Mouse (Mus musculus) lung, postnatal 0 days (tissue): ENCODE results near the gene Il1r1. TPM values are rescaled to one million over a fixed set of nuclear protein-coding genes. Genes with fewer than 3 reads are reported as not detected.
"Not testable (repeated sequence)": the region's sequence is repeated elsewhere in the genome, so short reads cannot be mapped to it uniquely, and the experiment has no call there.

ENCODE experiments used
- ATAC-seq: fragments of 200-750 bp; cut with Nextera tagmentation; 2 replicates; pipeline ENCODE4 v1.8.0; 2017; ENCODE audit warnings: moderate library complexity
- DNase-seq: peaks from one replicate; pipeline ENCODE4 v3.0.0-alpha.2; 2016; ENCODE audit warnings: low spot score
- H3K27ac ChIP-seq: fragments of 300-500 bp; sonication (generic); 2 replicates; pipeline ENCODE4 v1.5.1; 2014; ENCODE audit warnings: antibody characterized with exemption, mild to moderate bottlenecking, low read length, mixed read lengths
- H3K27me3 ChIP-seq: fragments of 300-500 bp; sonication (generic); replicated peaks from 2 replicates; pipeline ENCODE4 v1.6.1; 2014; ENCODE audit warnings: low read length, mixed read lengths; ENCODE audit not compliant: insufficient read depth
- H3K36me3 ChIP-seq: fragments of 300-500 bp; sonication (generic); 2 replicates; pipeline ENCODE4 v1.6.1; 2014; ENCODE audit warnings: low read length, mixed read lengths; ENCODE audit not compliant: insufficient read depth
- H3K4me1 ChIP-seq: fragments of 300-500 bp; sonication (generic); 2 replicates; pipeline ENCODE4 v1.6.1; 2014; ENCODE audit warnings: antibody characterized with exemption, low read depth, low read length, mixed read lengths; ENCODE audit not compliant: insufficient read depth
- H3K4me2 ChIP-seq: fragments of 300-500 bp; sonication (generic); replicated peaks from 2 replicates; pipeline ENCODE4 v1.6.1; 2014; ENCODE audit warnings: low read depth, mild to moderate bottlenecking, low read length, moderate library complexity, mixed read lengths
- H3K4me3 ChIP-seq: fragments of 300-500 bp; sonication (generic); 2 replicates; pipeline ENCODE4 v1.5.1; 2014; ENCODE audit warnings: low read depth, low read length
- H3K9ac ChIP-seq: fragments of 300-500 bp; sonication (generic); replicated peaks from 2 replicates; pipeline ENCODE4 v1.6.1; 2014; ENCODE audit warnings: low read depth, mild to moderate bottlenecking
- H3K9me3 ChIP-seq: fragments of 300-500 bp; sonication (generic); 2 replicates; pipeline ENCODE4 v1.6.1; 2016; ENCODE audit warnings: low read length, mixed read lengths
- CTCF ChIP-seq: IDR thresholded peaks from 2 replicates; pipeline ENCODE4 v1.5.1; 2016; ENCODE audit warnings: antibody characterized with exemption, mild to moderate bottlenecking
- EP300 ChIP-seq: IDR thresholded peaks from 2 replicates; pipeline ENCODE4 v1.6.1; 2016; ENCODE audit warnings: antibody characterized with exemption, mild to moderate bottlenecking, control low read depth
- WGBS: fragments of 180-500 bp; shearing (Covaris S2); extraction: QIAGEN DNeasy Blood & Tissue Kit; methylation state at CpG from one replicate; pipeline ENCODE4 v1.1.7; 2014; 5-methylcytosine and 5-hydroxymethylcytosine counted together
- polyA plus RNA-seq: library from polyadenylated mRNA; unstranded; fragments of >200 nt; fragmentation: Nextera tagmentation; extraction: Ambion mirVana; gene quantifications from 2 replicates; pipeline ENCODE4 v1.2.1, GENCODE M21; 2015

Il1r1 gene
- polyA plus RNA-seq, 1 experiment from 2014 or later, result 13.5 TPM

DNA sequence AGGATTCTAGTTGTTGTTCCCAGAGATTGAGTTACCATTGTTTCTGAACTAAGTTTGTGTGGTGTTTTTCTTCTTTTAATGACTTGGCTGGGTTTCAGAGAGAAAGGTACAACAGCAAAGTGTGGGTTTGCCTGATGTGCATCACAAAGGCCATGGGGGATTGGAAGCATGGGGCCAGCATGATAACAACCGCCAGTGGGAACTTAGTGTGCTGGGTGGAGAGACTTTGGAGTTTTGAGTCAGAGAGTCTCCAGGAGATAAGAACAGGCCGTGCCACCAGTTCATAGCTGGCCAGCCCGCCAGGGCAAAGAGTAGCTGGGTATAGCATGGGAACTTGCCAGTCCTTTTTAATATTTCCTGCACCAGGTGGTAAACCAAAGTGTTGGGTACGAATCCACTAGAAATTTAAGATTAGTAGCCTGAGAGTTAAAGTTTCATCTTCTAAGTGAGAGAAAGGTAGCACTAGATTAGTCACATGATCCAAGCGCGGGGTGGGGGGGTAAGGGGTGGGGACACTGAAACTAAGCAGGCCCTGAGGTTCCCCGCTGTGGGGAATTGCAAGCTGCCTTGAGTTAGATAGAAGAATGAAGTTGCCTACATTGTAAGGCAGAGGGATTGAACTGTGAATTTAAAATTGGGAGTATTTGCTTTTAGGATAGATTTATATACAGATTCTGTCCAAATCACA, 78.4 kb downstream of the Il1r1 start:
- Histone ChIP-seq H3K4me1 (no peaks in the 10 kb centered on the region), H3K27me3 (no peaks in the 10 kb centered on the region), H3K4me2 (no peak overlapping the region), H3K9me3 (no peaks in the 10 kb centered on the region), H3K9ac (no peak overlapping the region), H3K36me3 (no peaks in the 10 kb centered on the region), H3K27ac (no peak overlapping the region), H3K4me3 (no peak overlapping the region)
- no peak for TF ChIP-seq EP300
- no peak for TF ChIP-seq CTCF
- DNase-seq, result no peak
- WGBS, result 72% methylated on average over 7 of the region's 7 CpGs
- no peak for ATAC-seq

DNA sequence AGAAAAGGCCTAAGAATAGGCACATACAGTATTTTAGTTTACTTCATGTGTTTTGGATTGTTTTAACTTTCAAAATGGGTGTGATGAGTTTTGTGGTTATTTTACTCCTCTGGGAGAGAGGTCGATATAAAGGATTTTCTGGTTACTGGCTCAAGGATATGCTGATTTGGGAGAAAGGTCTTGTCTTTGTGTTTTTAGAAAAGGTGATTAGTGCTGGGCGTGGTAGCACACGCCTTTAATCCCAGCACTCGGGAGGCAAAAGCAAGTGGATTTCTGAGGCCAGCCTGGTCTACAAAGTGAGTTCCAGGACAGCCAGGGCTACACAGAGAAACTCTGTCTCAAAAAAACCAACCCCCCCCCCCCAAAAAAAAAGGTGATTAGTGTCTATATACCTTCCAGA, 79.4 kb downstream of the Il1r1 start:
- not testable (repeated sequence) for DNase-seq, H3K27ac ChIP-seq, H3K36me3 ChIP-seq, H3K9ac ChIP-seq, H3K4me3 ChIP-seq, ATAC-seq, H3K4me1 ChIP-seq, H3K4me2 ChIP-seq, H3K9me3 ChIP-seq, H3K27me3 ChIP-seq
- WGBS, result 90% methylated on average over 4 of the region's 4 CpGs

DNA sequence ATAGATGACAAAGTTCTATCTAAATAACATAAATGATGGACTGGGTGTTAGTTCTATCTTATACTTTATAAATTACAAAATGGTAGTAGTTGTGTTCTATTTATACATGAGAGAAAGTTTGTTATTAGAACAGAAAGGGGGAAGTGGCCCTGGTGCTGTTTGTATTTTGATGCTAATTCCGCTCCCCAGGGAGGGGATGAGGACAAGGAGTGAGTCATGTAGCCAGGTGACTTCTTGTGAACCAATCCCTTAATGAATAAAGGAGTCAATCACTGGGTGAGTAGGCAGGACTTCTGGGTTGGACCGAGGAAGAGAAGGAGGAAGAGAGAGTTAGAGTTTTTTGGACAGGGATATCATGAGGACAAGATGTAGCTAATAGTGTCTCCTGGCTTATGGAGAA, 81.2 kb downstream of the Il1r1 start:
- Histone ChIP-seq H3K4me2 (no peak overlapping the region), H3K4me1 (no peaks in the 10 kb centered on the region), H3K27ac (no peak overlapping the region), H3K4me3 (no peak overlapping the region), H3K27me3 (no peaks in the 10 kb centered on the region), H3K36me3 (no peaks in the 10 kb centered on the region), H3K9me3 (no peaks in the 10 kb centered on the region), H3K9ac (no peak overlapping the region)
- 84% methylated on average over 2 of the region's 2 CpGs for WGBS
- TF ChIP-seq CTCF (no peak), EP300 (no peak)
- DNase-seq, result no peak
- ATAC-seq, result no peak

DNA sequence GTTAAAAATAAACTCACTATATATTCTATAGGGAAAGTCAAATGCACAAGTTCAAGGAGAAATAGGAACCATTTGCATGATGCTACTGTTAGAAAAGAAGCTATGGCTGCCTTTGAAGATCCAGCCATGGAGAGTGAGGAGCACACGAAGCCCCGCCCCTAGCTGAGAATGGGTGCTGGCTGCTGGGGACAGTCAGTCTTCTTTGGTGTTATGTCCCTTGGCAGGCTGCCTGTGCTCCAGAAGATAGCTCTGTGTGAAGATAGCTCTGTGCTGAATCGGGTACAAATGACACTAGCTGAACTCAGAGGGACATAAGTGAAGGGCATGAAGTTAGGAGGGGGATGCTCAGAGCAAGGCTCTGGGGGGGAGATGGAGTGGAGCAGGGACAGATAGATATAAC, 86.2 kb downstream of the Il1r1 start:
- Histone ChIP-seq H3K9ac (no peak overlapping the region), H3K9me3 (no peaks in the 10 kb centered on the region), H3K27ac (no peak overlapping the region), H3K4me3 (no peak overlapping the region), H3K36me3 (peaks cover 6% of the 10 kb centered on the region; the same call in 1 of the 2 replicates), H3K27me3 (no peaks in the 10 kb centered on the region), H3K4me1 (no peaks in the 10 kb centered on the region), H3K4me2 (no peak overlapping the region)
- ATAC-seq, result no peak
- TF ChIP-seq EP300 (no peak), CTCF (no peak)
- peak; percentile 22 for DNase-seq
- WGBS, result 81% methylated on average over 3 of the region's 3 CpGs

DNA sequence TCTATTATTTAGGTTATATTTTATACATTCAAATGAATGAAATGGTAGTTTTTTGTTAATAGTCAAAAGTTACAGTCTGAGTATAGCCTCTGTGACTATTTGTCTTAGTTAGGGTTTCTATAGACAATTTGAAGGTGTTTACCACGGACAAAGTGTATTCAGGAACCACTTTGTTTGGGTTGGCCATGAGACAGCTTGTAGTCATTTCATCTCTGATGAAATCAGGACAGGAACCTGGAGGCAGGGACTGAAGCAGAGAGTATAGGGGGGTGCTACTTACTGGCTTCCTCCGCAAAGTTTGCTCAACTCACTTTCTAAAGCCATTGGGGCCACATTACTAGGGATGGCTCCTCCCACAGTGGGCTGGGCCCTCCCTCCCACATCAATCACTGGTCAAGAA, 86.7 kb downstream of the Il1r1 start:
- TF ChIP-seq CTCF (no peak), EP300 (no peak)
- H3K4me2 ChIP-seq, result no peak overlapping the region
- 82% methylated on average over 2 of the region's 2 CpGs for WGBS
- H3K9ac ChIP-seq, result no peak overlapping the region
- ATAC-seq, result no peak
- no peak overlapping the region for H3K27ac ChIP-seq
- no peak overlapping the region for H3K4me3 ChIP-seq
- no peak for DNase-seq
- no peaks in the 10 kb centered on the region for H3K4me1 ChIP-seq
- no peaks in the 10 kb centered on the region for H3K9me3 ChIP-seq
- H3K36me3 ChIP-seq, result peaks cover 6% of the 10 kb centered on the region; the same call in 1 of the 2 replicates
- H3K27me3 ChIP-seq, result no peaks in the 10 kb centered on the region

DNA sequence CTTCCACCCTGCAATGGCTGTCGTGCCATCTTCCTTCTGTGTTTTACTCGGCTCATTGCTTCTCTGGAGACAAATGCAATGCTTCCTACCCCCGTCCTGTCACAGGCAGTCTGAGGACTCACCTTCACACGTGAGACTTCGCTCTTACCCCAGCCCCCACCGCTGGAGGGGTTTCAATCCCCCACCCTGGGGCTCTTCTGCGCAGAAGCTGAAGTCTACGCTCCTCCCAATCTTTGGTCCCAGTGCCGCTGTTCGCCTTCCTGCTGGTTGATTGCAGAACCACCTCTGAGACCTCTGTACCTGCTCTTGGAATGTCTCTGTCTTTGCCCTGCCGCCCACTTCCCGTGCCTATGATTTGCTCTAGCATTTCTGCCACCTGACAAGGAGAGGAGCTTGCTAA, 89.1 kb downstream of the Il1r1 start:
- no peak for TF ChIP-seq CTCF
- TF ChIP-seq EP300, result no peak
- no peaks in the 10 kb centered on the region for H3K4me1 ChIP-seq
- 75% methylated on average over 12 of the region's 12 CpGs for WGBS
- H3K4me2 ChIP-seq, result no peak overlapping the region
- H3K36me3 ChIP-seq, result peaks cover 6% of the 10 kb centered on the region; the same call in 1 of the 2 replicates
- no peaks in the 10 kb centered on the region for H3K27me3 ChIP-seq
- H3K9me3 ChIP-seq, result no peaks in the 10 kb centered on the region
- no peak overlapping the region for H3K27ac ChIP-seq
- H3K4me3 ChIP-seq, result no peak overlapping the region
- ATAC-seq, result no peak
- DNase-seq, result no peak
- no peak overlapping the region for H3K9ac ChIP-seq

DNA sequence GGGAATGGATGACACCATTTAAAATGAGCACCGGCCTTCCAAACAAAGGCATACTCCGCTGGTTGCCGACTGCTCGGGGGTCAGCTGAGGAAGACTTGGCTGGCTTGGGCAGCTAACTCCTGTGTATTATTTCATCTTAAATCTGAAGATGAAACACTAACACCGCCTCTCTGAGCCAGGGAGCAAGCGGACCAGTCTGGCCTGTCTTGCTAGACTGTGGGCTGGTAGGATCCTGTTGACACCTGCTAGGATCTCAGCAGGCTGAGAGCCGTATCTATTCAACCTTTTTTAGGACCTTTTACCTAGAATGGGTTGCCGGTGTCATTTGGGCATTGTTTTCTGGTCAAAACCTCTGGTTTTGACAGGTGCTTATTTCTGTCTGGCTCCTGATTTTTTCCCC, 92.8 kb downstream of the Il1r1 start:
- H3K9ac ChIP-seq, result no peak overlapping the region
- H3K27me3 ChIP-seq, result no peaks in the 10 kb centered on the region
- H3K4me1 ChIP-seq, result no peaks in the 10 kb centered on the region
- no peak for DNase-seq
- no peak for ATAC-seq
- no peak for TF ChIP-seq CTCF
- TF ChIP-seq EP300, result no peak
- H3K36me3 ChIP-seq, result peaks cover 6% of the 10 kb centered on the region; the same call in 1 of the 2 replicates
- no peak overlapping the region for H3K27ac ChIP-seq
- 80% methylated on average over 8 of the region's 8 CpGs for WGBS
- no peak overlapping the region for H3K4me3 ChIP-seq
- H3K4me2 ChIP-seq, result no peak overlapping the region
- no peaks in the 10 kb centered on the region for H3K9me3 ChIP-seq
